Mouse (Mus musculus) heart, postnatal 36 days (tissue): ENCODE measurements around the gene Stn1. TPM values are rescaled to one million over a fixed set of nuclear protein-coding genes. Genes with fewer than 3 reads are reported as not detected.

Experiments used
- DNase-seq, 2 experiments: peaks; one replicate each; pipeline ENCODE4 v3.0.0; 2021 to 2022
- intact Hi-C: fragments of 180-260 bp; cut with DNase I; formaldehyde crosslinking; loops from one replicate; pipeline ENCODE4 v1.15.1; 2025
- total RNA-seq, 2 experiments: library from RNA; stranded (reverse); gene quantifications; 2 replicates each; pipeline ENCODE4 v1.2.3; 2021

Stn1 gene
- total RNA-seq, 2 experiments from 2014 or later: 18.0 to 19.8 TPM

- no peak for DNase-seq
- intact Hi-C loops: loop anchor here (2.0 kb wide), 2 partner anchors 26 to 68 kb away; partner anchors contain the start of genes Slk and Stn1
Measured at GRCm38 (mm10) chr19:47511294-47511675, 26.0 kb downstream of the Stn1 start.

- DNase-seq: peak in 1 of 2 experiments; percentile 36
- intact Hi-C loops: loop anchor here (2.0 kb wide), 2 partner anchors 26 to 68 kb away; partner anchors contain the start of genes Slk and Stn1
Measured at GRCm38 (mm10) chr19:47510473-47511293, 26.6 kb downstream of the Stn1 start.

DNA sequence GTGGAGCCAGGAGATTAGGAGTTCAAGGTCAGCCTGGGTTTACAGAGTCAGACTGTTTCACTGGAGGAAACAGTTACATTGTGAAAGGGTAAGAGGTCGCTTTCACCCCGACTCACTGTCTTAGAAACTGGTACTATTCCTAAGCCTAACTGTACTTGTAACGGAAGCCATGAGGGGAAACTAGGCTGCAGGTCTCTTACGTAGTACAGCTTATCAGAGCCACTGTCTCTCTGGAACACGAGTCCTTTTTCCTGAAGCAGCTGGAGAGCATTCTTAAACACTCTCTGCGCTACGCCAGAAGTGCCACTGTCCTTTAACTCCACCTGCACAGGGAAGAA is 27.2 kb downstream of the Stn1 start:
- intact Hi-C loops: loop anchor here (2.0 kb wide), 2 partner anchors 27 to 69 kb away; partner anchors contain the start of genes Slk and Stn1
- no peak for DNase-seq

DNA sequence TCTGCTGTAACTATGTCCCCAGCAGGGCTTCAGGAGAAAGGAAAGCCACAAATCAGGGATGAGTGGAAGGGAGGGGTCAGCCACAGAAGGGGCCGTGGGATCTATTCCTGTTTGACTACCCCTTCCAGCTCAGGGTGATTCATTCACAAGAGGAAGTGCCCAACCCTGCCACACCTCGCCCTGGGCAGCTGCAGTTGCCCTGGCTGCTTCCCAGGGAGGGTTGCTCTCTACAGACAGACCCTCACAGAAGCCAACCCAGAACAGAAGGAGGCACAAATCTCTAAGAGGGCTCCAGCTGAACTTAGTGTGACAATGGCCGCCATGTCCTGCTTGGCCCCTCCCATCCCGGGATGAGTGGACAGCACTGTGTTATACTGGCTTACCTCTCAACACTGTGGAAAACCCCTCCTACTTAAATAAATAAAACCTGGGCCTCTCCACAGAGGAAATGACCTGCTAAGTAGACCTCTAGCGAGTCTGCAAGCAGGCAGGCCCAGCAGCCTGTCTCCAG is 28.5 kb downstream of the Stn1 start:
- intact Hi-C loops: loop anchor here (5.0 kb wide), 2 partner anchors 108 to 288 kb away; no protein-coding TSS in a partner anchor
- no peak for DNase-seq

DNA sequence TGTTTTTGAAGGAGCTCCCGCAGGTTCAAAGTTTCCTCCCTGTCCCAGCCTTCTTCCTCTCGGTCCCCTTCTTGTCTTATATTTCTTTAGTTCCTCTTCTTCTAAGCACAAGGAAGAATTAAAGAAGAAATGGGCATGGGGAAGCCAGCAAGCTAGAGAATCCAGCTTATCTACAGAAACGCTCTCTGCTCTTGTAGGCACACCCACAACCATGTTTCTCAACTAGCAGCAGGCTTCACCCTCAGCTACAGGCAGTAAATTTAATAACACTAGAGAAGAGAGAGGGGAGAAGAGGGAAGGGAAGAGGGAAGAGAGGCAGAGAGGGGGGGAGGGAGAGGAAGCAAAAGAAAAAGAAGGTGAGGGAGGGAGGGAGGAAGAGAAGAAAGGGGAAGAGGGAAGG is 29.1 kb downstream of the Stn1 start:
- intact Hi-C loops: loop anchor here (5.0 kb wide), 2 partner anchors 109 to 289 kb away; no protein-coding TSS in a partner anchor

DNA sequence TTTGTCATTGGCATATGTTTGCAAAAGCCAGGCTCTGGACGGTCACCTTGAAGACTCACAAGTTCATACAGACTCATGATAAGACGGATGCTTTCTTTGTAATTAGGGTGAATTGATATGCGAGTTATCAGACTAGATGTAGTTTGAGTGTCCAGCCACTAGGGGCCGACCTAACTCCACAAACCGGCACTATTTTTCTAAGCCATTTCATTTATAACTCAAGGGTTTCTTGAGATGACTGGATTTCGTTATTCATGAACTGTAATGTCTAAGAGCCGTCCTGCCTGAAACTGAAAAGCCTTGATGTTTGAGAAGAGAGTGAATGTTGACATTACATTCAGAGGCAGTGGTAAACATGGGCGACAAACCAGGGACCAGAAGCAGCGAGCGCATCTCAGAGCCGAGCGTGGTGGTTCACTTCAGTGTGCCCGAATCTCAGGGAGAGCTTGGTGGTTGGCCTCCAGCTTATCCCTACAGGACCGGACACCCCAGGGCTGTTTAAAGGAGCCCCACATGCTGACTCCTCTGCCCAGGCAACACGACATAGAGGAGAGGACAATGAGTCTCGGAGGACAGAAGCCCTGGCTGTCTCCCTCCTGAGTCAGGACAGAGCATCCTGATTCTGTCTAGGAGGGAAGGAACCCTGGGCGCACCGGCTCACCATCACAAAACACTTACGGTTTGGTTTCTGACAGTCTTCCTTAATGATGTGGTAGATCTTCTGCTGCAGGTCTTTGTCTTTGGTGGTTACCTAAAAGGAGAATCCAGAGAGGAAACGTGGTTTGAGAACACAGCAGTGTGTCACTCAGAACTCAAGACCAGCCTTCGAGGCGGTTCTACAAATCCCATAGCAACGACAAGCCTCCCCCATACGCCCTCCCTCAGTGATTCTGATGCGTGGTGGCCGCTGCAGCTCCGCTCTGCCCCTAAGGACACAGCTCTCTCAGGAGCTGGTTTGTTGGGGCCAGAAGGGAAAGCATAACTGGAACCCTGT is 29.9 kb downstream of the Stn1 start:
- peak; percentile 75 to 77 for DNase-seq
- intact Hi-C loops: loop anchor here (1.0 to 5.0 kb wide), 4 partner anchors 110 to 314 kb away; partner anchors contain the start of gene Sfr1

More for the DNA sequence above, 29.1 kb downstream of the Stn1 start:
- DNase-seq: no peak

GRCm38 (mm10) chr19:47503625-47504024 is 33.7 kb downstream of the Stn1 start:
- intact Hi-C loops: loop anchor here (2.0 kb wide), 1 partner anchor 39 kb away; the partner anchor contains the start of gene Sh3pxd2a
- no peak for DNase-seq

GRCm38 (mm10) chr19:47502563-47502962 is 34.7 kb downstream of the Stn1 start:
- intact Hi-C loops: loop anchor here (1.0 to 2.0 kb wide), 2 partner anchors 38 to 146 kb away; partner anchors contain the start of gene Sh3pxd2a
- DNase-seq: no peak

GRCm38 (mm10) chr19:47500389-47501011 is 36.8 kb downstream of the Stn1 start:
- intact Hi-C loops: no loop called here
- DNase-seq: no peak

DNA sequence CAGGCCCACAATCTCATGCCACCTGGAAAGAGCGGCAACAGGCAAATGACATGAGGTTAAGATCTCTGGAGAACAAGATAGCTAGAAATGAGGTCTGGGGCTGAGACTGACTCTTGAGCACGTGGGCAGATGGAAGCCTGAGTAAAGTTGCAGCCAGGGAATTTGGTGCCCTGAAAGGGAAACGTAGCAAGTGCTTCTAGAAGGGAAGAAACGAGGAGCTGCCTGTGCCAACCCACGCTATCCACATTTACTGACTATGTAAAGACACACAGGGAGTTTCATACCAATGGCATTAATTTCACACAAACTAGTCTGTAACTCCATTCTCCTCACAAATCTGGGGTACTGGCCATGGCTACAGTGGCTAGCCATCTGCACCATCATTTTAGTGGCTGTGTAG is 37.5 kb downstream of the Stn1 start:
- intact Hi-C loops: no loop called here
- no peak for DNase-seq

DNA sequence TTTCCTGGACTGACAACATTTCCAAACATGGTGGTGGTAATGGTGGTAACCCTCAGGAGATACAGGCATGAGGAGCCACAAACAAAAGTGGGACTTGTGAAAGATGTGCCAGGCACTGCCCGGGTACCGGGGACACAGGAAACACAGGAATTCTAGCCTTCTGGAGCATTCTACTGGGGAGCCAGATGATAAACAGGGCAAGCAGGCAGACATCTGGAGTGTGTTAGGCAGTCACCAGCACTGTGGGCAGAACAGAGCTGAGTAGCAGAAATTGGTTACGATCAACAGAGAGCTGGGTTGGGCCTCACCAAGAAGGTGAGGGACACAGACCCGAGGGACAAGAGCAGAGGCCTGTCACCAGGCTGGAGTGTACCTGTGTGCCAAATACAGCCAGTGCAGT is 38.4 kb downstream of the Stn1 start:
- DNase-seq: no peak
- intact Hi-C loops: no loop called here

DNA sequence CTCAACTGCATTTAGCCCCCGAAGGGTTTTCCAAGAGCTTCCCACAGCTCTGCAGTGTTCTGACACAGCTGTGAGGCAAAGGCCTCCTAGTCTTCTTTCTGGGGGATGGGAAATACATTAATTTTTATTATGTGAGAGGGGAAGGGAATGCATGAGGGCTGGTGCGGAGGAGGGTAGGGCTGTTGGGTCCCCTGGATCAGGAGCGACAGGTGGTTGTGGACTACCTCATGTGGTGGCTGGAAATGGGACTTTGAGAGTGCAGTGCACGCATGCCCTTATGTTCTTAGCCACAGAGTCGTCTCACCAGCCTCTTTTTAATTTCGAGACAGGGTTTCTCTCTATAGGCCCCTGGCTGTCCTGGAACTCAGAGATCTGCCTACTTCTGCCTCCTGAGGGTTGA is 39.6 kb downstream of the Stn1 start:
- no peak for DNase-seq
- intact Hi-C loops: no loop called here

- intact Hi-C loops: no loop called here
- DNase-seq: no peak
Measured at GRCm38 (mm10) chr19:47497313-47497712, 40.0 kb downstream of the Stn1 start.

DNA sequence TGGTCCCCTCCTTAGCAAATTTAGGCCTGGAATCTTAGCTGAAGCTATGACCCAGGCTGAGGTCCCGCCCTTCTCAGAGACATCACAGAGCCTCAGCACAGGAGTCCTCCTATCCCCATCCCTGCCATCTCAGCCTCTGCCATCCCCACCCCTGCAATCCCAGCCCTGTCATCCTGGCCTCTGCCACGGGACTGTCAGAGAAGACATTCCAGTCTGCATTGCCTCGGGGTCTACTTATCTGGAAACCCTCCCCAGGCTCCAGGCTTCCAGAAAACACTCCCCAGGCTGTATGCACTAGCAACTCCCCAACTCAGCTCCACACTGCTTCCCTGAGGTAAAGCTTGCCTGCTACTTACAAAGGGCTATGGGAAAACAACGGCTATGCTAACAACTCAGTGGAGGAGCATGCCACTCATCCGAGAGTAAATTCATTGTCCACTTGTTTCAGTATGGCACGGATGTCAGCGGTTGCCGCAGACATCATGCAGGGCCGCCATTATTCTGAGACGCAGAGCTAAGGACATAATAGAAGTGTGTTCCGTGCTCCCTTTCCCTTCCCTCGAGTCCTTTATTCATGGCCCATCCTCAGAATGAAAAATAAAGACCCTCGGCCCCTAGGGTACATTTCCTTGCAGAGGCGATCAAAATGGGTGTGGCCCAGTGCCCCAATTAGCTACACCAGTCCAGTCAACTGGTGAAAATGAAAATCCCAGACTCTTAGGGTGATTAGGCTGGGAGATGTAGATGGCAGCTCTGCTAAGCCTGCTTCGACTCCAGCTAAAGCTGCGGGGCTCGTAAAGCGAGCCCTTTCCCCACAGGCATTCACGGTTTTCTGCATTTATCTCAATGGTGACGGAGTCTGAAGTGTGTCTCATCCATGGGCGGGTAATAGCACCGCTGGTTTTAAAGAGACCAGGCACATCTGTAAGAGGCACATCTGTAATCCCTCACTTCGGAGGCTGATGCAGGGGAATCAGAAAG is 44.0 kb downstream of the Stn1 start:
- intact Hi-C loops: no loop called here
- DNase-seq: no peak

DNA sequence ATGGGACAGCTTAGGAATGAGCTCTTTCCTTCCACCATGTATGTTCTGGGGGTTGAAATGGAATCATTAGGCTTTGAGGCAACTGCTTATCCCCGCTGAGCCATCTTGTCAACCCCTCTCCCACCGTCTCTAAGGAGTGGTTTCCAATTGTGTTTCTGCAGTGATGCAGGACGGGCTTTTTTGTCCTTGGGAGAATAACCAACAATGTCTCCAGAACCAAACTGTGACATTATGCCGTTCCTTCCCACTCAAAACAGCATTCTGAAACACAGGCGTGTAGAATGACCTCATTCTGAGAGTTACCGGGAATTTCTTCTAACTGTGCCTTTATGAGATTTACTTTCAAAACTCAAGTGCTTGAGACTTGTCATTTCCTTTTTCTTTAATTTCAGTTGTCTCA is 44.9 kb downstream of the Stn1 start:
- DNase-seq: no peak
- intact Hi-C loops: no loop called here

DNA sequence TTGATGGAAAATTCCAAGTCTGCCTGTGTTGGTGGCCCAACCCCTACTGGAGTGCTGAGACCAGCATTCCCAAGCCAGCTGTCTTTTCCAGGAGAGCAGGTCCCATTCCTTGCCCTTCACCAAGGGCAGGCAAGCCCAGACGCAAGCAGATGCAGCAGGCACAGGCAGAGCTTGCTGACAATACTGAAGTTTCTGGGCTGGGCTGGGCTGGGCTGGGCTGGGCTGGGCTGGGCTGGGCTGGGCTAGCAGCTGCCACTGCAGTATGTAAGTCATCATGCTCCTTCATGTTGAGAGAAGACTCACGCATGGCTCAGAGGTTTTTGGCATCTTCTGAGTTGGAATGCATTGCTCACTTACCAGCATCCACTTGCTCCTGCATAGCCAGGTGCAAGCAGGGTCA is 45.5 kb downstream of the Stn1 start:
- intact Hi-C loops: no loop called here
- DNase-seq: no peak

DNA sequence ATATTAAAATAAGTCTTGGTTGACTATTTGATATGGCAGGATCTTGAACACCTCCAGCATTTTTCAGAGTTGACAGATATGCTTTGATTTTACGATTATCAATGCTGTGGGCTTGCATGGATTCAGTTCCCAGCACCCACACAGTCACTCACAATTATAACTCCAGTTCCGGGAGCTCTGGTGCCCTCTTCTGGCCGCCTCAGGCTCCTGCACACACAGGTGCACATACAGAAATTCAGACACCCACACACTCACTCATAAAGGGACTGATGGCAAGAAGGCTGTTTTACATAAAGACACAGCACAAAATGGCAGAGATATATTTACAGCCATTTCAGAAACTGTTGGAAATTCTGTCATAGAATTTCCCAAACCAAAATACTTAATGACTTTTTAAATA is 48.1 kb downstream of the Stn1 start:
- intact Hi-C loops: loop anchor here (5.0 kb wide), 1 partner anchor 222 kb away; no protein-coding TSS in a partner anchor
- DNase-seq: no peak

DNA sequence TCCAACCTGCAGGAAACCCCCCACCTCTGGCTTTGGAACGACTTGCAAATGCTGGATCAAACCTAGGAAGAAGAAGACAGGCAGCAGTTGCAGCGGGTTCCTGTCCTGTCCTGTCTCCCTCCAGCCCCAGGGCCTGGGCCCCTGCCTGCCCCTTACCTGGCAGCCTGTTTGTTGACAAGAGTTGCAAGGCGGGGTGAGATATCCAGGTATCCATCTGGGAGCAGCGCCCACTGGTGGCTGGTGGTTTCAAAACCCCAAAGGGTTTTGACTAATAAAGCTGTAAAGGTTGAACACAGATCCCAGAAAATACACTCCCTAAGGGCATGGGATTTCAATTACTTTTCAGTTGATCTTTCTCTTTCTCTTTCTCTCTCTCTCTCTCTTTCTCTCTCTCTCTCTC is 49.1 kb downstream of the Stn1 start:
- intact Hi-C loops: loop anchor here (1.0 to 5.0 kb wide), 2 partner anchors 132 to 221 kb away; no protein-coding TSS in a partner anchor
- peak in 1 of 2 experiments; percentile 60 for DNase-seq

GRCm38 (mm10) chr19:47487572-47487971 is 49.7 kb downstream of the Stn1 start:
- no peak for DNase-seq
- intact Hi-C loops: loop anchor here (5.0 kb wide), 1 partner anchor 220 kb away; no protein-coding TSS in a partner anchor
